Mouse (Mus musculus) MN1 (cell line): Measurements from ENCODE around the gene Gnai2.
"Not testable (repeated sequence)": the region's sequence is repeated elsewhere in the genome, so short reads cannot be mapped to it uniquely, and the experiment has no call there.

Experiments used
- DNase-seq: peaks from one replicate; pipeline ENCODE4 v3.0.0-alpha.2; 2016; ENCODE audit warnings: low spot score

Gene Gnai2

GRCm38 (mm10) chr9:107587833-107588639 is 47.1 kb downstream of the Gnai2 start:
- peak; percentile 74 for DNase-seq

- peak; percentile 96 for DNase-seq
Observed at GRCm38 (mm10) chr9:107586974-107587832, 48.0 kb downstream of the Gnai2 start, which contains the start of gene Ifrd2. Ifrd2 (plus strand) TSS chr9:107587642.

DNA sequence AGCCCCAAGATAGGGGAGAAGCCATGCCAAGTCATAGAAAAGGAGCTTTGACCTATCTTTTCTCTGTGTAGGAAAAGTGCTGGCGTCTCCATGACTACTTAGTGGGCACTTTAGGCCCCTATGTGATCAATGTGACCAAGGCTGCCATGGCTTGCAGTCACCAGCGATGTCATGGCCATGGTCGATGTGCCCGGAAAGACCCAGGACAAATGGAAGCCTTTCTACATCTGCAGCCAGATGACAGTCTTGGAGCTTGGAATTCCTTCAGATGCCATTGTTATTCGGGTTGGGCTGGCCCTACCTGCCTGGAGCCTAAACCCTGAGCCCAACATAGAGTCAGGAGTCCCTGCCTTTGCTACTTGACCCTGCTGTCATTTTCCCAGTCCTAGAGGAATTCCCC is 48.7 kb downstream of the Gnai2 start:
- no peak for DNase-seq

DNA sequence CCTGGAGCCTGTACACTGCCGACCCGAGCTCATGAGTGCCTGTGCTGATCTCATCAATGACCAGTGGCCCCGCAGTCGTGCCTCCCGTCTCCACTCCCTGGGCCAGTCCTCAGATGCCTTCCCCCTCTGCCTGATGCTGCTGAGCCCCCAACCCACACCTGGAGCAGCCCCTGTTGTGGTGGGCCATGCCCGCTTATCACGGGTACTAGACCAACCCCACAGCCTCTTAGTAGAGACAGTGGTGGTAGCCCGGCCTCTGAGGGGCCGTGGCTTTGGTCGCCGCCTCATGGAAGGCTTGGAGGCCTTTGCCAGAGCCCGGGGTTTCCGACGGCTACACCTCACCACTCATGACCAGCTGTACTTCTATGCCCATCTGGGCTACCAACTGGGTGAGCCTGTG is 52.0 kb downstream of the Gnai2 start:
- DNase-seq, result no peak

DNA sequence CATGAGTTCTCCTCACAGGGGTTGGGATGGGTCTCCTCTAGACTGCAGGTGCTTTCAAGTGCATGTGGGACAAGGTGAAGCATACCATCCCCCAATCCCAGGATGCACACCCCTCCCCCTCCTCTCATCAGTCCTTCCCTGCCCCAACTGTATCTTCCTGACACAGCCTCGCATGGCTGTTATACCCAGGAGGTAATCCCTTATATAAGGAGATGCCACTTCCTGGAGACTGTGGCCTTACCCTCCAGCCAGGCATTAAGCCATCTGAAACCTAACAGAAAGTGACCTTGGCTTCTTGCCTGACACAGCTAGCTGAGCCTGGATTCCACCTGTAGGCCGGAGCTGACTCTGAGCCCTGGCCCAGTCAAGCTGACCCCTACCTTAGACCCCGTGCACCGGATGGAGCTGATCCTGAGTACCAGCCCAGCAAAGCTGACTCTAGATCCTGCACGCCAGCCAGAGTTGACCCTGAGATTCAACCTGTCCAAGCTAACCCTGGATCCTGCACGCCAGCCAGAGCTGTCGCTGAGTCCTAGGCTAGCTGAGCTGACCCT is 52.6 kb downstream of the Gnai2 start:
- no peak for DNase-seq

DNA sequence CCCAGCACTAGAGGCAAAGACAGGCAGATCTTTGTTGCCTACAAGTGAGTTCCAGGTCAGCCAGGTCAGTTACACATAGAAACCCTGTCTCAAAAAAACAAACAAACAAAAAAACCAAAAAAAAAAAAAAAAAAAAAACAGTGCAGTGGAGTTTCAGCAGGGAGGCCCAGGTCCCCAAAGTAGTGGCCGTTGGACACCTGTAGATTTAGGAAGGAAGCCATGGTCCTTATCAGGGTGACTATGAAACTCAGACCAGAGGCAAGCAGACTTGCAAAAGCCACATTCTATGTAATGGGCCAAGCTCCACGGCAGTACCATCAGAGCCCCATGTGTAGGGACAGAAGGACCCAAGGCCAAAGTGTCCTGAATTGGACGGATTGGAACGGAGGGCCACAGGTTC is 53.6 kb downstream of the Gnai2 start:
- no peak for DNase-seq

GRCm38 (mm10) chr9:107580501-107581317 is 54.5 kb downstream of the Gnai2 start, which contains the start of gene Hyal3:
Hyal3 (plus strand) TSS chr9:107580818.
- peak; percentile 83 for DNase-seq

- peak; percentile 75 for DNase-seq
Observed at GRCm38 (mm10) chr9:107579023-107579900, 55.9 kb downstream of the Gnai2 start.

DNA sequence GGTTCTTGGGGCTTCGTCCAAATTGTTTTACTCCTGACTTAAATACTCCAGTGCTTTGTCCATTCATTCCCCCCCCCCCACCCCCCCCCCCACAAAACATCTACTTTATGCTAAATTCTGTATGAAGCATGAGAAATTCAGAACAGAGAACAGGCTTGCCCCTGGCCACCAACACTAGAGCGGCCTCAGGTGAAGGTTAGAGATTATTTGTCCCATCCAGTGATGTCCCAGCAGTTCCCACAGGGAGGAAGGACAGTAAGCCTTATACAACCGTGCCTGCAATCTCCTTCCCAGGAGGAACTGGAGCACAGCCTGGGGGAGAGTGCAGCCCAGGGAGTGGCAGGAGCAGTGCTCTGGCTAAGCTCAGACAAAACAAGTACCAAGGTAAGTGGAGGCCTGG is 56.6 kb downstream of the Gnai2 start, which contains the start of gene Naa80:
TSS of gene Naa80 (plus strand) at position 301 of the 400 bp plus-strand sequence.
- no peak for DNase-seq

- DNase-seq, result no peak
Observed at GRCm38 (mm10) chr9:107577871-107578270, 57.3 kb downstream of the Gnai2 start.

GRCm38 (mm10) chr9:107576357-107577107 is 58.6 kb downstream of the Gnai2 start, which contains the start of gene Hyal1:
Hyal1 (plus strand) TSS chr9:107576927.
- DNase-seq, result no peak

- no peak for DNase-seq
Observed at GRCm38 (mm10) chr9:107575579-107576356, 59.4 kb downstream of the Gnai2 start.

GRCm38 (mm10) chr9:107573774-107574173 is 61.4 kb downstream of the Gnai2 start:
- not testable (repeated sequence) for DNase-seq

GRCm38 (mm10) chr9:107572327-107572662 is 62.9 kb downstream of the Gnai2 start:
- no peak for DNase-seq

DNA sequence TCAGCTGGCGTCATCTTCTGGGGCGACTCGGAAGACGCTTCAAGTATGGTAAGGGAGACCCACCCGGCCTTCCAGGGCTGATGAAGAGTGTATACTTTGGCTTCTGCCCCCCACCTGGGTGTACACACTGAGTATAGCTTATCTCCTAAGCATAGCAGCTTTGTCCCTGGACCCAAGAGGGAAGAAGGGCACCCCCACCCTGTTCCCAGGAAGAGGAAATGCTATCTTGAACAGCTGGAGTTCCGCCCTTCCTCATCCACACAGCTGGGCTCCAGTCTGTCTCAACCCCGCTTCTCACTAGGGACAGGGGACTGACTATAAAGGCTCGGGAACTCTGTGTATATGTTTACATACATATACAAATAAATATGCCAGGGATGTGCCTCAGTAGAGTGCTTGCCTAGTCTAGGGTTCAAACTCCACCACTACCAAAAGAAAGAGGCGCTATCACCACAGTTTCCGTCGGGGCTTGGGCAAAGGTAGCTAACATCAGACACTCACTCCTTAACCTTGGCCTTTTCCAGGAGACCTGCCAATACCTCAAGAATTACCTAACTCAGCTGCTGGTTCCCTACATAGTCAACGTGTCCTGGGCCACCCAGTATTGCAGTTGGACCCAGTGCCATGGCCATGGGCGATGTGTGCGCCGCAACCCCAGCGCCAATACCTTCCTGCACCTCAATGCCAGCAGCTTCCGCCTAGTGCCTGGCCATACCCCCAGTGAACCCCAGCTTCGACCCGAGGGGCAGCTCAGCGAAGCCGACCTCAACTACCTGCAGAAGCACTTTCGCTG is 63.4 kb downstream of the Gnai2 start:
- no peak for DNase-seq

- DNase-seq, result no peak
Observed at GRCm38 (mm10) chr9:107570845-107571244, 64.3 kb downstream of the Gnai2 start.

DNA sequence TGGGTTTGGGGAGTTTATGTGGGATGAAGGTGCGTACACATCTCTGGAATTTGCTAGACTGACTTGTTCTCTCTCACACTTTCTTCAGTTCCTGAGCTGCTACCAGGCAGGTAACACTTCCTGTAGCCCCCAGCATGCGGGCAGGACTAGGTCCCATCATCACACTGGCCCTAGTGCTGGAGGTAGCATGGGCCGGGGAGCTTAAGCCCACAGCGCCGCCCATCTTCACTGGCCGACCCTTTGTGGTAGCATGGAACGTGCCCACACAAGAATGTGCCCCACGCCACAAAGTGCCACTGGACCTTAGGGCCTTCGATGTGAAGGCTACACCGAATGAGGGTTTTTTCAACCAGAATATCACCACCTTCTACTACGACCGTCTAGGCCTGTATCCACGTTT is 65.2 kb downstream of the Gnai2 start:
- no peak for DNase-seq

- DNase-seq, result peak; percentile 46
Observed at GRCm38 (mm10) chr9:107569270-107569669, 65.9 kb downstream of the Gnai2 start.
